Mouse (Mus musculus) C2C12 (cell line): ENCODE results near the gene Abcc4. TPM values are rescaled to one million over a fixed set of nuclear protein-coding genes. Genes with fewer than 3 reads are reported as not detected.
"Not testable (repeated sequence)": the region's sequence is repeated elsewhere in the genome, so short reads cannot be mapped to it uniquely, and the experiment has no call there.

Experiments used
- H3K27me3 ChIP-seq: one replicate; pipeline ENCODE4 v1.6.1; 2011; ENCODE audit not compliant: control insufficient read depth, insufficient read depth, insufficient read length
- H3K36me3 ChIP-seq: one replicate; pipeline ENCODE4 v1.6.1; 2011; ENCODE audit not compliant: control insufficient read depth, insufficient read depth
- H3K4me3 ChIP-seq: one replicate; pipeline ENCODE4 v1.5.1; 2011; ENCODE audit warnings: mild to moderate bottlenecking, control low read depth; ENCODE audit not compliant: poor library complexity, insufficient read depth, severe bottlenecking
- H3K79me2 ChIP-seq: one replicate; pipeline ENCODE4 v1.6.1; 2011; ENCODE audit not compliant: control insufficient read depth, insufficient read depth
- H3K79me3 ChIP-seq: one replicate; pipeline ENCODE4 v1.6.1; 2011; ENCODE audit warnings: low read depth, control low read depth
- H3ac ChIP-seq: one replicate; pipeline ENCODE3; 2011; ENCODE audit warnings: low read depth; ENCODE audit not compliant: control insufficient read depth, insufficient read length
- CEBPB ChIP-seq: IDR thresholded peaks from one replicate; pipeline ENCODE4 v1.6.1; 2011; ENCODE audit warnings: low read depth, mild to moderate bottlenecking, control low read depth, moderate library complexity
- CTCF ChIP-seq: IDR thresholded peaks from one replicate; pipeline ENCODE4 v1.5.1; 2011; ENCODE audit not compliant: control insufficient read depth, insufficient read depth, insufficient read length
- FOSL1 ChIP-seq: IDR thresholded peaks from one replicate; pipeline ENCODE4 v1.8.0; 2011; ENCODE audit warnings: mild to moderate bottlenecking, low read length; ENCODE audit not compliant: poor library complexity, insufficient read depth, severe bottlenecking
- MAX ChIP-seq: IDR thresholded peaks from one replicate; pipeline ENCODE4 v1.6.1; 2011; ENCODE audit warnings: mild to moderate bottlenecking, control low read depth
- MYOD1 ChIP-seq: IDR thresholded peaks from one replicate; pipeline ENCODE4 v1.6.1; 2011; ENCODE audit warnings: low read depth; ENCODE audit not compliant: control insufficient read depth, insufficient read length
- MYOG ChIP-seq: IDR thresholded peaks from one replicate; pipeline ENCODE4 v1.6.1; 2011; ENCODE audit not compliant: control insufficient read depth, insufficient read length; ENCODE audit errors: extremely low read depth
- USF1 ChIP-seq: IDR thresholded peaks from one replicate; pipeline ENCODE4 v1.6.1; 2011; ENCODE audit warnings: low read depth, mild to moderate bottlenecking, control low read depth, moderate library complexity
- polyA plus RNA-seq: library from polyadenylated mRNA; unstranded; fragments of >200 nt; fragmentation: generic; extraction: Trizol; gene quantifications from one replicate; pipeline ENCODE4 v1.2.1, GENCODE M21; 2012; ENCODE audit warnings: missing spikeins

Abcc4 gene
- polyA plus RNA-seq, 1 experiment, result 9.0 TPM

GRCm38 (mm10) chr14:118654903-118655302 lies 51.1 kb downstream of the Abcc4 start:
- H3K36me3 ChIP-seq, result peaks cover 24% of the 10 kb centered on the region
- H3K79me3 ChIP-seq, result peaks cover 5% of the 10 kb centered on the region
- H3K27me3 ChIP-seq, result no peaks in the 10 kb centered on the region
- TF ChIP-seq MYOG (no peak), FOSL1 (no peak), USF1 (no peak), CTCF (no peak), CEBPB (no peak), MAX (no peak)
- peaks cover 35% of the 10 kb centered on the region for H3K79me2 ChIP-seq
- no peak overlapping the region for H3ac ChIP-seq
- H3K4me3 ChIP-seq, result no peak overlapping the region

- Histone ChIP-seq H3K79me2 (peaks cover 19% of the 10 kb centered on the region), H3K4me3 (no peak overlapping the region), H3K36me3 (peaks cover 19% of the 10 kb centered on the region), H3K79me3 (peaks cover 5% of the 10 kb centered on the region), H3ac (no peak overlapping the region), H3K27me3 (no peaks in the 10 kb centered on the region)
- no peak for TF ChIP-seq MYOD1
- TF ChIP-seq MAX, result no peak
- TF ChIP-seq CEBPB, result no peak
- no peak for TF ChIP-seq FOSL1
- TF ChIP-seq MYOG, result no peak
- TF ChIP-seq USF1, result no peak
- no peak for TF ChIP-seq CTCF
Measured at GRCm38 (mm10) chr14:118651704-118652439, 54.1 kb downstream of the Abcc4 start.

DNA sequence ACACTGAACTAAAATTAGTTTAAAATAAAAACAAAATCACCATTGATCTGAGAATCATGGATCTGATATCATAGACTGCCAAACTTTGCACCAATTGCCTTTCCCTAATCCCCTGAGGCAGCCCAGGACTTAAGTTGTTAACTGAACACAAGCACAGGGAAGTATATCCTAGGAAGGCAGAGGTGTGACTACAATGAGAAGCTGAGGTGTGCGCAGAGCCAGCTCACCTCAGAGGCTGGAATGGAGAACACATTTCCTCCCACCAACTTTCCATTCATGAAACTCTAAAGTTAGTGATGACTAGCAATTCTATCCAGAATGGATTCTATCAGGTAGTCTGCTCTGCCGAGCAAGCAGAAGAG lies 56.1 kb downstream of the Abcc4 start:
- H3ac ChIP-seq, result no peak overlapping the region
- H3K27me3 ChIP-seq, result no peaks in the 10 kb centered on the region
- no peak for TF ChIP-seq MYOD1
- TF ChIP-seq CTCF, result no peak
- TF ChIP-seq CEBPB, result no peak
- no peak for TF ChIP-seq FOSL1
- no peak for TF ChIP-seq MYOG
- TF ChIP-seq MAX, result no peak
- no peak for TF ChIP-seq USF1
- peaks cover 19% of the 10 kb centered on the region for H3K36me3 ChIP-seq
- H3K79me2 ChIP-seq, result peaks cover 1% of the 10 kb centered on the region
- no peak overlapping the region for H3K4me3 ChIP-seq
- H3K79me3 ChIP-seq, result no peaks in the 10 kb centered on the region

- Histone ChIP-seq H3K4me3 (no peak overlapping the region), H3K27me3 (no peaks in the 10 kb centered on the region), H3K79me3 (no peaks in the 10 kb centered on the region), H3K79me2 (no peaks in the 10 kb centered on the region), H3K36me3 (peaks cover 19% of the 10 kb centered on the region), H3ac (no peak overlapping the region)
- TF ChIP-seq MYOG (no peak), FOSL1 (no peak)
Measured at GRCm38 (mm10) chr14:118649199-118649894, 56.7 kb downstream of the Abcc4 start.

- not testable (repeated sequence) for H3ac ChIP-seq, H3K27me3 ChIP-seq, H3K79me3 ChIP-seq, H3K79me2 ChIP-seq, H3K4me3 ChIP-seq, H3K36me3 ChIP-seq
Measured at GRCm38 (mm10) chr14:118642940-118643591, 63.0 kb downstream of the Abcc4 start.

DNA sequence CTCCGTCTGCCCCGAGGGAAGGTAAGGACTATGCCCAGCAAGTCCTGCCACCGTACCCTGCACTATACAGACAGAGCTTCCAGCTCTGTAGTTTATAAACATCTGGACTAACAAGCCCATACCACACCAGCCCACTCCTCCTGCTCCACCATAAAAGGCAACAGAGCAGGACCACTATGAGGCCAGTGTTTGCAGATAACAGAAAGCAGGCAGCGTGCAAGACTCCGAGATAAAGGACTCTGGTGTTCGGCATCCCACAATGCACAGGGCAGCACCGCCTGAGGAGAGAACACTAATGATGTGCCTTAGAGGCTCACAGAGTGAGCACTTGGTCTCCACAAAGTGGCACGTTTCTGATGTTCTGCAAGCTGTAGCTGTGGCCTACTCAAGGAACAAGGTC lies 63.9 kb downstream of the Abcc4 start:
- TF ChIP-seq FOSL1, result no peak
- TF ChIP-seq CEBPB, result no peak
- TF ChIP-seq MYOD1, result no peak
- TF ChIP-seq CTCF, result no peak
- no peak for TF ChIP-seq MYOG
- TF ChIP-seq USF1, result no peak
- TF ChIP-seq MAX, result no peak
- Histone ChIP-seq H3K79me2 (no peaks in the 10 kb centered on the region), H3ac (no peak overlapping the region), H3K4me3 (no peak overlapping the region), H3K36me3 (no peaks in the 10 kb centered on the region), H3K27me3 (no peaks in the 10 kb centered on the region), H3K79me3 (no peaks in the 10 kb centered on the region)
